Mouse (Mus musculus) liver, postnatal 0 days (tissue): ENCODE measurements around the gene Clstn2. TPM values are rescaled to one million over a fixed set of nuclear protein-coding genes. Genes with fewer than 3 reads are reported as not detected.

Experiments used
- ATAC-seq: fragments of 200-750 bp; cut with Nextera tagmentation; 2 replicates; pipeline ENCODE4 v1.8.0; 2017; ENCODE audit warnings: mild to moderate bottlenecking, moderate library complexity
- DNase-seq: peaks from one replicate; pipeline ENCODE4 v3.0.0-alpha.2; 2016
- H3K27ac ChIP-seq: fragments of 300-500 bp; sonication (generic); 2 replicates; pipeline ENCODE4 v1.5.1; 2014; ENCODE audit warnings: antibody characterized with exemption, moderate library complexity, mild to moderate bottlenecking, low read depth
- H3K27me3 ChIP-seq: fragments of 300-500 bp; sonication (generic); 2 replicates; pipeline ENCODE4 v1.6.1; 2014; ENCODE audit warnings: low read length, control low read depth, mixed read lengths; ENCODE audit not compliant: insufficient read depth
- H3K36me3 ChIP-seq: fragments of 300-500 bp; sonication (generic); replicated peaks from 2 replicates; pipeline ENCODE4 v1.6.1; 2014; ENCODE audit warnings: mild to moderate bottlenecking, control low read depth, low read length, moderate library complexity, mixed read lengths; ENCODE audit not compliant: insufficient read depth
- H3K4me1 ChIP-seq: fragments of 300-500 bp; sonication (generic); 2 replicates; pipeline ENCODE4 v1.6.1; 2014; ENCODE audit warnings: antibody characterized with exemption, mild to moderate bottlenecking, control low read depth; ENCODE audit not compliant: insufficient read depth
- H3K4me2 ChIP-seq: fragments of 300-500 bp; sonication (generic); 2 replicates; pipeline ENCODE4 v1.6.1; 2014; ENCODE audit warnings: low read depth, mild to moderate bottlenecking, low read length, moderate library complexity, mixed read lengths
- H3K4me3 ChIP-seq: fragments of 300-500 bp; sonication (generic); 2 replicates; pipeline ENCODE4 v1.5.1; 2014; ENCODE audit warnings: low read depth, low read length
- H3K9ac ChIP-seq: fragments of 300-500 bp; sonication (generic); replicated peaks from 2 replicates; pipeline ENCODE4 v1.6.1; 2014; ENCODE audit warnings: mild to moderate bottlenecking, moderate library complexity
- H3K9me3 ChIP-seq: fragments of 300-500 bp; sonication (generic); 2 replicates; pipeline ENCODE4 v1.6.1; 2016; ENCODE audit warnings: mild to moderate bottlenecking, control low read depth, low read length, mixed read lengths
- CTCF ChIP-seq: sonication (generic); IDR thresholded peaks from 2 replicates; pipeline ENCODE4 v1.5.1; 2016; ENCODE audit warnings: antibody characterized with exemption, low read depth
- EP300 ChIP-seq: IDR thresholded peaks from 2 replicates; pipeline ENCODE4 v1.6.1; 2016; ENCODE audit warnings: antibody characterized with exemption, low read depth, mild to moderate bottlenecking
- WGBS: fragments of 180-500 bp; shearing (Covaris S2); extraction: QIAGEN DNeasy Blood & Tissue Kit; methylation state at CpG from one replicate; pipeline ENCODE4 v1.1.7; 2014; ENCODE audit not compliant: insufficient replicate concordance; 5-methylcytosine and 5-hydroxymethylcytosine counted together
- polyA plus RNA-seq: library from polyadenylated mRNA; unstranded; fragments of >200 nt; fragmentation: Nextera tagmentation; extraction: Ambion mirVana; gene quantifications from 2 replicates; pipeline ENCODE4 v1.2.1, GENCODE M21; 2015

The Clstn2 gene
- polyA plus RNA-seq, 1 experiment from 2014 or later = 0.12 TPM

DNA sequence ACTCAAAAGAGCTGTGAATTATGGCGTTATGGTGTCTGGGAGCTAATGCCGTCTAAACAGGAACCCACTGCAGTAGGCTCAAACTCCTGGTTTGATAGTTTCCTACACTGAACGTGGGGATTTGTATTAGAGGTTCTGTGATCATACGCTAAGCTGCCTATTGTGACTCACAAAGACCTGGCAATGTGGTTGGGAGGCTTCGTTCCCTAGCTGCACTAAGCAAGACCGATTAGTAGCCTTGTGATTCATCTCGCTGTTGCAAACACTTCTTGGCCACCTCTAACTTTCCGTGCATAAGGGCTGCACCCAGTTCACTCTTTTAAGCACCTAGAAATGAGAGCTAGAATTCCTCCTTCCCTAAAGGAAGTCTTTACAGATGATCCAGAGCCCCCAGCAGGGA is 429.3 kb downstream of the Clstn2 start:
- Histone ChIP-seq H3K4me3 (no peak overlapping the region), H3K27me3 (no peaks in the 10 kb centered on the region), H3K4me1 (no peaks in the 10 kb centered on the region), H3K36me3 (no peaks in the 10 kb centered on the region), H3K4me2 (no peak overlapping the region), H3K9ac (no peak overlapping the region), H3K9me3 (no peaks in the 10 kb centered on the region), H3K27ac (no peak overlapping the region)
- DNase-seq = no peak
- TF ChIP-seq CTCF (no peak), EP300 (no peak)
- 71% methylated on average over 8 of the region's 8 CpGs for WGBS
- ATAC-seq = no peak

DNA sequence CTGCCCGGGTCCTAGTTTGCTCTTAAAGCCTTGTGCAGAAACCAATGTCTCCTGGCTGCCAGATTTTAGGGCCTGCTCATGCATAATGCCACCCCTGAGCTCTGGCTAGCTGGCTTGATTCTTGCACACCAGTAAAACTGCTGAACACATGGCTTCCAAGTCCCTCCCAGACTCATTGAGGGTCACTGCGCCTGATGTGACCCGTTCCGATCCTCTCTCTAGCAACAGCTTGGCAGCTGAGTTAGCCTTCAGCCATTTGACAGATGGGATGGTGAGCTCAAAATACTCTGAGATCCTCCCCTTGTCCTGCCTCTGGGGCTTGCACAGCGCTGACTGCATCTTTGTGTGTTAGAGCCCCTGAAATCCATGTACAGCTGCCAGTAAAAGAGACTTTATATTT is 430.5 kb downstream of the Clstn2 start:
- no peaks in the 10 kb centered on the region for H3K36me3 ChIP-seq
- no peak overlapping the region for H3K4me3 ChIP-seq

GRCm38 (mm10) chr9:97599006-97599405 is 434.0 kb downstream of the Clstn2 start:
- Histone ChIP-seq H3K4me1 (no peaks in the 10 kb centered on the region), H3K36me3 (no peaks in the 10 kb centered on the region), H3K4me3 (no peak overlapping the region), H3K9me3 (no peaks in the 10 kb centered on the region), H3K27ac (no peak overlapping the region), H3K27me3 (no peaks in the 10 kb centered on the region), H3K4me2 (no peak overlapping the region), H3K9ac (no peak overlapping the region)
- no peak for ATAC-seq
- TF ChIP-seq EP300 (no peak), CTCF (no peak)
- 92% methylated on average over 3 of the region's 3 CpGs for WGBS
- DNase-seq = no peak

More for the DNA sequence above, 430.5 kb downstream of the Clstn2 start:
- Histone ChIP-seq H3K9ac (no peak overlapping the region), H3K4me1 (no peaks in the 10 kb centered on the region), H3K4me2 (no peak overlapping the region), H3K9me3 (no peaks in the 10 kb centered on the region), H3K27me3 (no peaks in the 10 kb centered on the region), H3K27ac (no peak overlapping the region)
- no peak for ATAC-seq
- 67% methylated on average over 5 of the region's 5 CpGs for WGBS
- no peak for DNase-seq
- TF ChIP-seq CTCF (no peak), EP300 (no peak)

DNA sequence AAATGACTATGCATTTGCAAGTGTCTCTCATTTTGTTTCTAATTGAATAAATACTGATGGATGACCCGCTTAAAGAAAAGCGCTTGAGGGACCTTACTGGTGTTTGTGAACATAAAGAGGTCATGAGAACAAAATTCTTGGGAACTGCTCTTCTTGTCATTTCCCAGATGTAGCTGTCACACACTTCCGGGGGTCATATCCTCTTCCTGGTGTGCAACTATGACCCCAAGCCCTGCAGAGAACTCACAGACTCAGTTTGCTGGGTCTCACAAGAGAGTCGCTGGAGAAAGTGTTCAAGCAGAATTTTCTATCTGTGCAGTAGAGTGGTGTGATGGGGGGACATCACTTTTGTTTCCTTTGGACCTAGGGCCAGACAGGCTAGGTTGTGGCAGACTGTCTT is 442.3 kb downstream of the Clstn2 start:
- no peak for ATAC-seq
- no peak for DNase-seq
- no peaks in the 10 kb centered on the region for H3K27me3 ChIP-seq
- H3K9ac ChIP-seq = no peak overlapping the region
- no peaks in the 10 kb centered on the region for H3K36me3 ChIP-seq
- H3K27ac ChIP-seq = no peak overlapping the region
- H3K4me2 ChIP-seq = no peak overlapping the region
- H3K4me3 ChIP-seq = no peak overlapping the region
- H3K4me1 ChIP-seq = no peaks in the 10 kb centered on the region
- no peaks in the 10 kb centered on the region for H3K9me3 ChIP-seq
- WGBS = 68% methylated on average over 4 of the region's 4 CpGs
- no peak for TF ChIP-seq EP300
- TF ChIP-seq CTCF = no peak

GRCm38 (mm10) chr9:97570881-97571280 is 462.1 kb downstream of the Clstn2 start:
- H3K9me3 ChIP-seq = no peaks in the 10 kb centered on the region

GRCm38 (mm10) chr9:97563121-97563520 is 469.9 kb downstream of the Clstn2 start:
- H3K9me3 ChIP-seq = no peaks in the 10 kb centered on the region
- DNase-seq (no peak), ATAC-seq (no peak)
- TF ChIP-seq EP300 = no peak
- no peak for TF ChIP-seq CTCF
- H3K4me2 ChIP-seq = no peak overlapping the region
- H3K27ac ChIP-seq = no peak overlapping the region
- 72% methylated on average over 6 of the region's 6 CpGs for WGBS
- no peaks in the 10 kb centered on the region for H3K36me3 ChIP-seq
- H3K27me3 ChIP-seq = no peaks in the 10 kb centered on the region
- H3K9ac ChIP-seq = no peak overlapping the region
- H3K4me3 ChIP-seq = no peak overlapping the region
- no peaks in the 10 kb centered on the region for H3K4me1 ChIP-seq

More at GRCm38 (mm10) chr9:97570881-97571280, 462.1 kb downstream of the Clstn2 start:
- ATAC-seq (no peak), DNase-seq (no peak)
- H3K36me3 ChIP-seq = no peaks in the 10 kb centered on the region
- no peaks in the 10 kb centered on the region for H3K27me3 ChIP-seq
- no peak overlapping the region for H3K27ac ChIP-seq
- TF ChIP-seq EP300 (no peak), CTCF (no peak)
- H3K4me2 ChIP-seq = no peak overlapping the region
- no peak overlapping the region for H3K9ac ChIP-seq
- no peaks in the 10 kb centered on the region for H3K4me1 ChIP-seq
- H3K4me3 ChIP-seq = no peak overlapping the region
- WGBS = 72% methylated on average over 7 of the region's 7 CpGs

GRCm38 (mm10) chr9:97544359-97544758 is 488.6 kb downstream of the Clstn2 start:
- Histone ChIP-seq H3K4me2 (no peak overlapping the region), H3K27me3 (no peaks in the 10 kb centered on the region), H3K9me3 (no peaks in the 10 kb centered on the region), H3K27ac (no peak overlapping the region), H3K4me3 (no peak overlapping the region), H3K9ac (no peak overlapping the region), H3K4me1 (no peaks in the 10 kb centered on the region), H3K36me3 (no peaks in the 10 kb centered on the region)
- no peak for TF ChIP-seq CTCF
- TF ChIP-seq EP300 = no peak
- 80% methylated on average over 4 of the region's 4 CpGs for WGBS
- ATAC-seq (no peak), DNase-seq (no peak)
